In genomic region chr10:99227968-99228864, GRCm38 (mm10) we compare ENCODE assay signal across 8 mouse cellular contexts. TPM values are rescaled to one million over a fixed set of nuclear protein-coding genes. Genes with fewer than 3 reads are reported as not detected.
DNase-seq lines count a peak whose midpoint lies in the region; ATAC-seq and TF ChIP-seq lines count a peak whose summit lies in the region.

No protein-coding gene starts in this region.

- TF ChIP-seq EP300 in heart, postnatal 0 days (IDR thresholded peaks at IDR 0.05; ENCODE audit: low read depth) = no peak

- no peaks in the 10 kb centered on the region for H3K9me3 ChIP-seq in heart, postnatal 0 days (replicated peaks; ENCODE audit: control insufficient read depth, low read length)

- no peak for ATAC-seq in heart, postnatal 0 days (ENCODE audit: insufficient read depth, low read depth)

- peaks cover 7% of the 10 kb centered on the region for H3K4me1 ChIP-seq in testis, adult 2 months (ENCODE audit: control insufficient read depth, insufficient read depth, low read length)
- peaks cover 8% of the 10 kb centered on the region for H3K4me1 ChIP-seq in heart, postnatal 0 days (ENCODE audit: control insufficient read depth, insufficient read depth)

- no peaks in the 10 kb centered on the region for H3K27me3 ChIP-seq in testis, adult 2 months (ENCODE audit: control insufficient read depth, insufficient read depth, low read length)
- no peaks in the 10 kb centered on the region for H3K27me3 ChIP-seq in heart, postnatal 0 days (ENCODE audit: control insufficient read depth, insufficient read depth, low read length)

- peak overlapping the region; percentile 42 for H3K4me2 ChIP-seq in heart, postnatal 0 days (ENCODE audit: low read depth, low read length)

- TF ChIP-seq POLR2A in testis, adult 2 months (IDR thresholded peaks at IDR 0.05; ENCODE audit: control insufficient read depth, low read depth, low read length) = no peak

- no peak for TF ChIP-seq CTCF in testis, adult 2 months (IDR thresholded peaks at IDR 0.05; ENCODE audit: control insufficient read depth, insufficient read depth, insufficient replicate concordance, low read depth, low read length)
- no peak for TF ChIP-seq CTCF in heart, postnatal 0 days (IDR thresholded peaks at IDR 0.05; ENCODE audit: low read depth)

- H3K4me3 ChIP-seq in testis, adult 2 months (ENCODE audit: control insufficient read depth, low read depth, low read length) = no peak overlapping the region
- H3K4me3 ChIP-seq in heart, postnatal 0 days (ENCODE audit: low read depth, low read length) = no peak overlapping the region

- H3K27ac ChIP-seq in testis, adult 2 months (ENCODE audit: control insufficient read depth, insufficient read depth, low read depth, low read length) = peak overlapping the region; percentile 68
- H3K27ac ChIP-seq in heart, postnatal 0 days (ENCODE audit: low read depth) = peak overlapping the region; percentile 60

- H3K36me3 ChIP-seq in testis, adult 2 months (ENCODE audit: control insufficient read depth, insufficient read depth, low read length) = no peaks in the 10 kb centered on the region
- H3K36me3 ChIP-seq in heart, postnatal 0 days (replicated peaks; ENCODE audit: control insufficient read depth, insufficient read depth, low read length) = no peaks in the 10 kb centered on the region

- H3K9ac ChIP-seq in heart, postnatal 0 days (replicated peaks; ENCODE audit: low read depth, low read length) = no peak overlapping the region

- 38% methylated on average over 17 of the region's 17 CpGs for WGBS in heart, postnatal 0 days

- no peak for DNase-seq in testis, postnatal 10 days (ENCODE audit: low spot score)
- DNase-seq in heart, postnatal 0 days (ENCODE audit: low spot score) = no peak
- DNase-seq in kidney, postnatal 36 days = peak; percentile 60 to 65
- DNase-seq in lung, postnatal 25 days (ENCODE audit: low spot score) = peak; percentile 51
- DNase-seq in right cerebral cortex, postnatal 36 days (ENCODE audit: low spot score in 2 of 2) = peak; percentile 14 to 24
- no peak for DNase-seq in adrenal gland, adult 8-10 months
- DNase-seq in MN1 (ENCODE audit: low spot score) = no peak

RNA-seq across cellular contexts. Expression of gene Dusp6, which starts 34.8 kb away (rescaled TPM):
- polyA plus RNA-seq in testis, adult 2 months (2012; rRNA removed) = 5.1 and 5.8 TPM in 2 replicates
- 59.8 and 73.6 TPM in 2 replicates for total RNA-seq in heart, postnatal 0 days (2014; rRNA removed; ENCODE audit: low replicate concordance)
- 23.2 and 25.8 TPM in 2 replicates for polyA plus RNA-seq in heart, postnatal 0 days (2015; fragmentation: Nextera tagmentation; extraction: Ambion mirVana)
- total RNA-seq in adrenal gland, adult 8-10 months (2022) = 100 to 1,000 TPM in 3 of 4 experiments, 10 to 100 TPM in 1; 88.6 to 238 (median 129) TPM

Comparison
In these comparisons a context has a peak if more than half of its experiments do, and no peak if none do; other contexts are left out.
1. DNase-seq: peak in kidney, postnatal 36 days (2 of 2), lung, postnatal 25 days (single experiment) and right cerebral cortex, postnatal 36 days (2 of 2); none in testis, postnatal 10 days (single experiment), heart, postnatal 0 days (single experiment), adrenal gland, adult 8-10 months (single experiment) and MN1 (single experiment).